Mouse (Mus musculus) adrenal gland, postnatal 4 days (tissue): ENCODE data around the gene Ier5. TPM values are rescaled to one million over a fixed set of nuclear protein-coding genes. Genes with fewer than 3 reads are reported as not detected.
A peak's percentile ranks its signal among the peaks of the same experiment; 100 is the strongest.

Experiments used
- DNase-seq, 2 experiments: peaks; one replicate each; pipeline ENCODE4 v3.0.0; 2021 to 2022; ENCODE audit warnings: low spot score in 2 of 2, mixed read lengths in 2 of 2
- total RNA-seq, 2 experiments: library from RNA; stranded (reverse); gene quantifications; 2 replicates each; pipeline ENCODE4 v1.2.3; 2021

Ier5 gene
- total RNA-seq, 2 experiments from 2014 or later = 12.8 to 14.4 TPM

DNA sequence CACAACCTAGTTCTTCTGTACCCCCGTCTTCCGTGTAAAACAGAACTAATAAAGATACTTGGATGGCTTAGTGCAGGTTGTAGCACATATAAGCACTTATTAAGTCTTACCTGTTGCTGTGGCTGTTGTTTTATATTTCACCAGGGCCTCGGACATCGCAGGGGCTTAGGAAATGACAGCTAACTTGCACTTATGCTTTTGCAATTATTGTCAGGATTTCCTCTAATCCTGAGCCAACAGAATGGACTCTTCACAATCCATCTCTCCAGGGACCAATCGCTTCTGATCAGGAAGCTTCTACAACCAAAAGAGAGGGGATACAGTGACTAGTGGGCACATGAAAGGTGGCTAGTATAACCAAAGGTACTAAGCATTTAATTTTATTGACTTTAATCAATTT, 4.6 kb upstream of the Ier5 start:
- DNase-seq = no peak

DNA sequence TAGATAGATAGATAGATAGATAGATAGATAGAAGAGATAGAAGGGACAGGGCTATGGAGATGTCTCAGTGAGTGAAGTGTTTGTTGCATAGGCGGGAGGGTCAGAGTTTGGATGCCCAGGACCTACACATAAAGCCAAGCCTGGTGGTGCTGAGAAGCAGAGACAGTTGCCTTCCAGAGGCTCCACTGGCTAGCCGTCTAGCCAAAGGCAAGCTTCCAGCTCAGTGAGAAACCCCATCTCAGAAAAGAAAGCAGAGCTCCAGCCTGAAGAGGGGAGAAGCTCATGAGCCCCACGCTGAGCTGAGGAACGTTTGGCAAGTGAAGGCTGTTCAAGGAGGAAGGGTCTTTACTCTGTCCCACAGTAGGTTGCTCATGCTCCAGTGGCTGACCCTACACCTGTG, 3.2 kb upstream of the Ier5 start:
- DNase-seq = no peak

DNA sequence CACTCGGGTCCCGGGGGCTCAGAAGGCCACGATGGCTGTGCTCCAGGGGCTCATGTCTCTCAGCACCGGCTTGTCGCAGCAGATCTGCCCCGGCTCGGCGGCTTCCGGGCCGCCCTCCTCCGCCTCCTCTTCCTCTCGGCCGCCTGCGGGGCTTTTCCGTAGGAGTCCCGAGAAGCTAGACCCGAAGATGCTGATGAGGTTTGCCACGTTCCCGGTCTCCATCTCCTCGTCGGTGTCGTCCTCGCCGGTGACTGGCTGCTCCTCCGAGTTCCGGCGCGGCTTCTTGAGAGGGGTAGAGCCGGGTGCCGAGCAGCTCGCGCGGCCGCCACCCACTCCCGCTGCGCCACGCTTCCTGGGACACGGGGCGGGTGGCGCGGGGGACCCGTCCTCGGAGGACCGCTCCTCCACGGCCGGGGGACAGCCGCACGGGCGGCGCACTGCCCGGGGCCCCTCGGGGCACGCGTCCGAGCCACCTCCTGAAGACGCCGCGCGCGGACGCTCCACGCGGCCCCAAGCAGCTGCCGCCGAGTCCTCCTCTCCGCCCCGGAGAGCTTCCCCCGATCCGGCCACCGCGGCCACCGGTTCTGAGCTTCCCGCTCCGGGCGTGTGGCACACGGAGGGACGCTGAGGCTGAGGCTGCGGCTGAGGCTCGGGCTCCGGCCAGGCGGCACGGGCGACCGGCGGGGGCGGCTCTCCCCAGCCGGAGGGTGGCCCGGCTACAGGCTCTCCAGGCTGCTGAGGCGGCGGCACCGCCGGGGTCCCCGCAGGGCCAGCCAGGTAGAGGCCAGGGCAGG, 753 bp downstream of the Ier5 start:
- peak; percentile 36 to 55 for DNase-seq

DNA sequence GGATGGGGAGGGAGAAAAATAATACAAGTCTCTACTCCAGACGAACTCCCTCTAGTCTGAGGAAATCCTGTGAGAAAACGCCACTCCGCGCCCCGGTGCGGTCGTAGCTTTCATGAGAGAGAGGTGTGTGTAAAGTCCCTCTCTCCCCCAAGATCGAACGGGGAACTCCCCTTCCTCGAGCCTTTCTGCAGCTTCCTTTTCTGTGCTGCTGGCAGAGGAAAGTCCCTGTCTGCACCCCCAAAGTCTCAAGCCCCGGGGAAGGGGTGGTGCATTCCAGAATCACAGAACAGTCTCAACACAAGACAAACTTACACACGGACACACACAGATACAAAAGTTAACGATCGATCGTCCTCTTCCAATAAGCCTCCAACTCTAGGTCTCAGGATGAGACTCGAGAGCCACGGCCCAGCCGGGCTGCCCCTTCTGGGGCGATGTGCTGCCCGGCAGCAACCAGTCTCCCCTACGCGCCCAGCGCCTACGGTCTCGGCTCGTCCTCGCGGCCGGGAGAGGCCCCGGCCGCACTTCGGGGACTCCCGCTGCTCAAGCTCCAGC, 1.4 kb downstream of the Ier5 start:
- DNase-seq = no peak

DNA sequence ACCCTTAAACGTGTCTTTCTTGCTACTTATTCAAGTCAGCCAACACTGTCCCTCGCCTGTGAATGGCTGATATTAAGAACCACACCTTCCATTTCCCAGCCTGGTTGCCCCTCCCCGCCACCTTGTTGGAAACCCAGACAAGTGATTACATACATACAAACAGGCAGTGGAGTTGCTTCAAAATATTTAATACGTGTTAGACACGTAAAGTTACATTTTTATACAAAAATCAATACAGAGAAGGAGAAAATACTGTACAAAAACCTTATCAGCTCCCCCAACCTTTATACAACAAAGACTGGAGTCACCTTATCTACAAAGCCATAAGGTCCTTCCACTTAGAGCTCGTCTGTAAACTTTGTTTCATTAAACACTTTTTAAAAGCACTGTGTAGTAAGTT, 2.1 kb downstream of the Ier5 start:
- DNase-seq = no peak

DNA sequence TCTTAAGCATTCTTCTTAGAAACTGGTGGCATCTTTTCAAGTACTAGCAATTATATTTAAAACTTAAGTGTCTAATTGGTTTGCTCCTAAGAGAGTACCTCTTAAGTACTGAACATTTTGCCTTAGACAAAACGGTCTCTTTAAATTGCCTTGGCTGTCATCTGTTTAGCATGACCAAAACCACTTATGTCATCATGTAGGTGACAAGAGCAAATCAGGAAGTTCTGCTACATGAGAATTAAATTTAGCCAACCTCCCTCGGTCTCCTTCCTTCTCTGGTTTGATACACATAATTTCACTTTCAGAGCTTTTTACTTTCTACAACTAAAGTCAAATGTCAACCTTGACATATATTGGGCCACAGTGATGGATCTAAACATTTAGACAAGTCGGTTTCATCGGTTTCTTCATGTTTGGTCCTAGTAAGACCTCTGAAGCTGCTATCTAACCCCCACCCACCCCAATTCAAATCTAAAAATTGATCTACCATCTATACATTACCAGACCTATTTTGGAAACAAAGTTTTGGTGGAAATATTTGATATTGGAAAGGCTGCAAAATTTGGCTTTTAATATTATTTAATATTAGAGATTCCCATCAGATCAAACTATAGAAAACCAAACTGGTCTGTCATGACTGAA, 2.7 kb downstream of the Ier5 start:
- no peak for DNase-seq

DNA sequence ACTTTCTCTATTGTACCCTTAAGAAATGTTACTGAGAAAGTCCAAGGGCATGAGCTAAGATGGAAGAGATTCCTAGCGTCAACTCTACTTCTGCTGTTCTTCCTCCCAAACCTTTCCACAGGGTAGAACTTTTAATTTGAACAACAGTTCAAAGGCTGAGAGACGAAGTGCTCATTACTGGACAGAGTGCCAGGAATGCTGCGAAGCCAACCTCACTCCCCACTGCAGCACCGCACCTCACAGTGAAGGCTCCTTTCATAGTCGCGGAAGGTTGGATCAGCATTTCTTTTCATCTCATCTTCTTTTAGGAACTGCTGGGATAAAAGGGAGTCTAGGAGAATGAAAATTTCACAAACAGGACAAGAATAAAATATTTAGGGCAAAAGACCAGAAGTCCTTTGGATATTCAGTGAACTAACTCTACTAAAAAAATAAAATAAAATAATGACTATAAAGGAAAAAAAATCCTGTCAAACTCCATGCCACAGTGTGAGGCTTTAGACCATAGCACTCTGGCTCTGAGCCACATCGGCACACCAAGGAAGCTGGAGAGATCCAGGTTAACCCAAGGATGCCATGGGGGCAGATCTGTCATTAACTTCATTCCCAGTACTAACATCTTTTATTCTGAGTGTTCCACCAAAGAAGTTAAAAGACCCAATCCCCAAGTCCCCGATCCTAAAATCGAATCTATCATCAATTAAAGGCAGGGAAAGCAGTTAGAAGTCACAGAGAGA, 5.3 kb downstream of the Ier5 start:
- DNase-seq = no peak

DNA sequence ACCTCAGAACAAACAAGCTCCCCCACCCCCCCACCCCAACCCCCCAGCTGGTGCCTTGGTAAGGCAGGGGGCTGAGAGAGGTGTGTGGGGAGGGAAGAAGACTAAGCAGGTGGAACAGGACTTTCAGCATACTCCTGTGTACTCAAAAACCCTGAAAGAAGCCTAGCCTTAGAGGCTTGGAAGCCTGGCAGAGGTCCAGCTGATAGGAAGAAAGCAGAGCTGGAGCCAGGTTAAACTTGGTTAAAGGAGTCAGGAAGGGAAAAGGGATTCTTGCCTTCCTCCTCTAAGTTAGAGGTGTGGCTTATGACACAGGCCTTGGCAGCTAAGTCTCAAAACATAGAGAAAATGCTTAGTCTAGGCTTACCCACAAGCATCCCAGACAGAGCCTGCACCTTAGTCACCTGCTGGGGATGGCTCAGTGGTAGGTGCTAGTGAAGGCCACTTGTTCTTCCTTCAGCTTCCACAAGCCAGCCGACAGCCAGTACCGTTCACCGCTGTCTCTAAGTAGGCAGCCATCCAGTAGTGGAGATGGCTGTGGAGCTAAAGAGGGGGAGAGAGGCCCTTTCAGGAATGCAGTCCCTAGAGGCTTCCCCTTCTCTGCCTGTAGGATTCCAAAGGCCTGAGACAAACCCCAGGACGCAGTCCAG, 6.2 kb downstream of the Ier5 start:
- DNase-seq = no peak

DNA sequence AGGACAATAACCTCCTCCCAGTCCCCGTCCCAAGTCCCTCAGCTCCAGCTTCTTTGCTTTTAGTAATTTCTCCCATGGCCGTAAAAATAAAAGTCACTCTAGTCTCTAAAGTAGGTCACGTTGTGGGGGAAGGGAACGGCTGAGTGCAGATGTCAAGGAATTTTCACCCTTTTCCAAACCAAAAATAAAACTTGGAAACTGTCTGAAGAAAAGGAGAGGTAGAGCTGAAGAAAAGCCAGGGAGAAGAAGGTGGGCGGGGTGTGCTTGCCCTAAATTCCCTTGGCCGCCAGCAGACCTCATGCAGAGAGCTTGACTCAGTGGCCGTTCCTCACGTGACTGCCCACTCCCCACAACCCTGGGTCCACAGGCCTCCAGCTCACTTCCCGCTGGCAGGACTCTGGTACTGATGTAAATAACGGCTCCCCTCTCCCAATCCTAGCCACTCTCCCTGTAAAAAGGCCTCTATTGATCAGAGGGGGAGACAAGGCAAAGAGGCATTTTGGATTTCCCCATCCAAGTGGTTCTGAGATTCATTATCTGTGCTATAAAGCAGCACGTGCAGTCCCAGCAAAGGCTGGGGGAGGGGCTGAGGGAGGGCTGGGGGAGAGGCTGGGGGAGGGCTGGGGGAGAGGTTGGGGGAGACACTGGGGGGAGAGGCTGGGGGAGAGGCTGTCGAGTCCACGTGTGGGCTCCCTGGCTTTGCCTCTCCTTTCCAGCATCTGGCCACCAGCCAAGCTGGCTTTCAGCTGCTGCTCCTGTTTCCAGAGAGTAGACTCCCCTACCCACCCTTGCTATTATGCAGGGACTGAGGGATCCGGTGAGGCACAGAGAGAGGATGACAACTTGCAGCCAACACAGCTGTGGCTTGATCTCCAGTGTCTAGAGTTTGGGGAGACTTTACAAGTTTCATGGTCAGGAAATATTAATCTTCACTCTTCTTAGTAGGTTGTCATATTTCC, 7.3 kb downstream of the Ier5 start:
- no peak for DNase-seq

DNA sequence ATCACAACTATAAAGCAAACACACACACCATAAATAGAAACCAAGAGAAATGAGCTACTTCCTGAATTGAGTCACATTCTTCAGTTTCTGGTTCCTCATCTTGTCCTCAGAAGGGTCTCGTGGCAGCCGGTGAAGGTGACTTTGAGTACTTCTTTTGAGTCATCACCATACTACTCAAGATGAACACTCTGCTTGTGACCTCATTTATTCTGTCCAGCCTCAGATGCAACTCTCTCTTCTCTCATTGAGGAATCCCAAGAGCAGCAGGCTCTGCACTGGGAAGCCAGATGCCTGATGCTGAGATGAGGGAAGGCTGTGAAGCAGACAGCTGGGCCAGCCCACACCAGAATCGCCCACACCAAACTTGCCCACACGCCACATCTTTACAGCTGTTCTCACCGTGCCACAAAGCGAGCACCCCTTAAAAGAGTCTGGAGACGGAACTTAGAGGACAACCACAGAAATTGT, 8.0 kb downstream of the Ier5 start:
- no peak for DNase-seq

DNA sequence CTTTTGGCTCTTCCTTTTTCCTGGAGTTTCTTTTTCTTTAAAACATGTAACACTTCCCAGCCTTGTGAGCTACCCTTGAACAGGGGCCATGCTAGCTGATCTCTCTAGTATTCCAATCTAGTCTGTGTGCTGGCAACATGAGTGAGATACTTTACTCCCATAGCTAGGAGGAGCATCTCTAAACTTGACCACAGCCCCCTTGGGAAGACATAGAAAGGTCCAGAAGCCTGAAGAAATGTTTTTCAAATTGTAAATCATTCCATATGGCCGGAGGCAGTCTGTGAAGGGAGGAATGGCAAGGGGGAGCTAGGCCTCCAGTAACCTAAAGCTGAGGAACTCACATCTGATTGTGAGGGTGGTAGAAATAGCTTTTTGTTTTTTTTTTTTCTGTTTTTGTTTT, 8.7 kb downstream of the Ier5 start:
- no peak for DNase-seq

DNA sequence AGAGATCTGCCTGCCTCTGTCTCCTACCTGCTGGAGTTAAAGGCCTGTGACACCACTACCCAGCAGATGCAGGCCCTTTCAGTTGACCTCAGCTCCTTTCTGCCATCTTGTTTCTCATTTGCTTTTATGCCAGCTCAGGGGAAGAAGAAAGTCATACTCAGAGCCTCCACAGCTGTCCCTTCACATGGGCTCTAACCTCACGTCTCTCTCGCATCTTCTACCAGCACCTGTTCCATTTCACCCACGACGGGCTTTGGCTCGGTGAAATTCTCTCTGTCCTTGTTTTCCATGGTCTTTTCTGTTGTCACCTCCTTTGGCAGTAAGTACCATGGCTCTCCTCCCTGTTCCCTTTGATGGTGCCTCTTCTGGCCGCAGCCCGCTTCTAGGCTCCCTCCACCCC, 9.1 kb downstream of the Ier5 start:
- no peak for DNase-seq

DNA sequence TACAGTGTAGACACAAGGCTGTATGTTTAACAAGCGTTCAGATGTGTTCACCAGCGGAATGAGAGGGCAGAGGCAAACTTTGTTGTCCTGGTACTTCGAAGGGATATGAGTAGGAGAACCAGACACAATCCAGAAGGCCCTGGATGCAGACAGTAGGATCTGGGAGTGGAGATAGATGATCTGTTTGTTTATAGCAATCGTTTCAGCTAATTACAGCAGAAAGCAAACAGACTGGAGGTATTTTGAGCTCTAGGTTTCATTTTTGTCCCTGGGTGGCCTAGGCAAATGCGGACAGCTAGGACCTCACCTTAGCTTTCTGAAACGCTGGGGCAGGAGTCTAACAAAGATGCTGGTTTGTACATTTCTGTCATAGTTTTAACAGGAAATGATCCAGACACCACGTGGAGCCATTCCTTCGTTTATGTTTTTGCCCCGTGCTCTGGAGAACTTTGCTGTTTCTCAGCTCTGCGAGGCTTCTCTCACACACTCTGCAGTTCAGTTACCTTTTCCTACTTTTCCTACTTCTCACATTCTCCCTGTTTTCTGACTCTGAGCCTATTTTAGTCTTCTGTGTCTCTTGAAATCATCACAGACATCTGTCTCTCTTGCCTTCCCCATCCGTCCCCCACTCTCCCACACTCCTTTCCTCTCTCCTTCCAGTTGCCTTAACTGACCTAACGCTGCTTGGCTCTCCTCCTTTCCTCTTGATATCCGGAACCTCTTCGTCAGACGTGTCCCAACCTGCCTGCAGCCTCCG, 10.4 kb downstream of the Ier5 start:
- no peak for DNase-seq

DNA sequence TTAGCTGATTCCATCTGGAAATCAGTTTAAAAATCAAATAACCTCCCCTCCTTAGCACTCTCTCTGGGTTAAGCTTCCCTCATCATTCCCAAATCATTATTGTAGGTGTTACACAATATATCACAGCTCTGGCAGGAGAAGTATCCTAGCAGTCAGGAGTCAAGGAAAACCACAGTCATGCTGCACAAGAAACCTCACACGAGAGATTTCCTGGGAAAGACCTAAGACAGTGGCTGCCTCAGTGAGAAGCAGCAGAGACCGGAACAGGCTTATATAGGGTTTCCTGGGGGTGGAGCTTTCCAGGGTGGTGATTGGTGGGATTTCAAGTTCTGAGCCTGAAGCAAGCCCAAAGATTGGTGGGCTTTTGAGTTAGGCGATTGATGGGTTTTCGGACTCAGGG, 11.4 kb downstream of the Ier5 start:
- DNase-seq = no peak

DNA sequence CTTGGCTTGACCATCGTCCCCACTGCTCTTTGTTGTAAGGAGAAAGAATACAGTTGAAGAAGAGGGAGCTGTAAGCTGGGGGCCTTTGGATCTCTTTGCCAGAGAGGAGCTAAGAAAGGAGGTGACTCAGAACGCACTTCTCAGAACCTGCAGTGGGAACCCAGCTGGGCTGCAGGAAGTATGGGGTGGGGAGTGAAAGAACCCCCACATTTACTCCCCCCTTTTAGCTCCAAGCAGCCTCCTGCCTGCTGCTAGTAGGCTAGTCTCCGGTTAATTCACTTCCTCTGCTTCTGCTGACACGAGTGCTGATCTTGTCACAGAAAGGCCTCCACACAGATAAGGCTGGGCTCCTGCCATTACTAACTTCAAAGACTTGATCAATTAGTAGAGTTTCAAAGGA, 12.5 kb downstream of the Ier5 start:
- no peak for DNase-seq

DNA sequence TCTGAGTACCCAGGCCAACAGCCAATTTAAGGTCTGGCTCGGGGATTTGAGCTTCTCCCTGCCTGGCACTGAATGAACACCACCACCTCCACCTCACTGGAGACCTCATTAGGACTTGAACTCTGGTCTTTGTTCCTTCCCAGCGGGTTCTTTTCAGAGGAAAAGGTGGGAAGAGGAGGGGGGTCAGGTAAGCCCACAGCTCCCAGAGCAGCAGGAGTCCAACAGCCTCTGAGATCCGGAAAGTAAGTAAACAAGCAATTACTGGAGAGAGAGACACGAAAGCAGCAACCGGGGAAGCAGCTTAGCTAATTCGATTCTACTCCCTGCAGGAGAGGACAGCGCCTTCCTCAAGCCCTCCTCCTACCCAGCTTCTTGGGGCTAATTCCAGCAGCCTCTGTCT, 13.0 kb downstream of the Ier5 start:
- no peak for DNase-seq

DNA sequence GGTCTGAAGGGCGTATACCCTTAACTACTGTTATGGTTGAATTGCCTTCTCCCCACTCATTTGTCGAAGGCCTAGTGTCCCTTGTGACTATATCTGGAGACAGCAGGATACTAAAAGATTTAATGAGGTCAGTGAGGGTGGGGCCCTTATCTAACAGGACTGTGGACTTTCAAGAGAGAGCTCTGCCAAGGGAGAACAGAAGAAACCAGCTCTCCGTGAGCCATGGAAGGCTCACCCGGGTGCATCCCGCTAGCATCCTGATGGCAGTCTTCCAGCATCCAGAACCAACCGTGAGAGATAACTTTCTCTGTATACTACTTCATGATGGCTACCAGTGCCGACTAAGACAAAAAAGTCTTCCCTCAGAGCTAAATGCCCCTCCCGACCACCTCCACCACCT, 14.6 kb downstream of the Ier5 start:
- DNase-seq = no peak

DNA sequence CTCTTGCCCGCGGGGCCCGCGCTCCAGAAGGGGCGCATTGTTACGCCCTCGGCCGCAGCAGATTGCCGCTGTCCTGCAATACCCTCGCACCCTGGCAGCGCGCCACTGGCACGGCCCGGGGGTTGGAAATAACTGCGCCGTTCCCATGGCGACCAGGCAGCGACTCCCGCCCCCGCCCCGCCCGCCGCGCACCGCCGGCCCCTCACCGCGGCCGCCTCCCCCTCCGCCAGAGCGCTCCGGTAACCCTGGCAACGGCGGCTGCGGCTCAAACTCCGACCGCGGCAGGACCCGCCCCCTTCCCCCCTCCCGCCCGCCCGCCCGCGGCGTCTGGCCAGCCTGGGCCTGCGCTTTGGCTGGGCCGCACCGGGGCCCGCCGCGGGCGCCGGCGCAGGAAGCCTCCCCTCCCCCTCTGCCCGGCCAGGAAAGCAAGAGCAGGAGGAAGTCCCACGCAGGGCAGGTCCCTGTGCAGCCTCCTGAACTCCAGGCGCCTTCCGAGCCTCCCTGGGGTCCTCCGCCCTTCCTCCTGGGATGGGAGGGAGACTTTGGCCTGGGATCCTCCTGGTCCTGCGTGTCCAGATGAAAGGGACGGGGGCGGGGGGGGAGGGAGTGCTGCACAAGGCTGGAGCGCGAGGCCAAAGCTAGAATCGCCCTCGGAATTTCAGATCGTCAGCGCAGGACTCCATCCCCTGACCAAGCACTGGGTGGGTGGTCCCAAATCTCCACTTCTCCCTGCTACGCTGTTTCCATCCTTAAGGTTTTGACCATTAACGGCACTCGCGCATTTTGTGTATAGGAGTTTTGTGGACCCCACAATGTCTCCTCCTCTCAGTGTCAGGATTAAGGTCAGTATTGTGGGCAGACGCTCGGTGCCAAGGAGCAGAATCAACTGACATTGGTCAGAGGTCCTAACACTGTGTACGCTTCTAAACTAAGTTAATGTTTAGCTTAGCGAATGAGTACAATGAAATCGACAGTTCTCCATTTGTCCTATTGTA, 15.9 kb downstream of the Ier5 start:
- DNase-seq = peak; percentile 88 to 91
